In genomic region chr8:10586956-10587744, GRCm38 (mm10) we compare ENCODE assay signal across 9 mouse cellular contexts.
DNase-seq lines count a peak whose midpoint lies in the region; ATAC-seq lines count a peak whose summit lies in the region.
"Had no signal": no experiment of that assay in that cellular context is flagged by ENCODE, and none has a peak within 500 bp of the region (broad histone marks: within the 10 kb centered on the region; RNA-seq: fewer than 3 reads in every experiment).

No protein-coding gene starts in this region.

- intact Hi-C loops in gastrocnemius, postnatal 14 days (cut with DNase I; ENCODE audit: low total_unique reads) = no loop called here
- intact Hi-C loops in left cerebral cortex, postnatal 36 days (cut with DNase I) = no loop called here

- WGBS in hindbrain, embryonic 16.5 days = 30% methylated on average over 10 of the region's 14 CpGs
- WGBS in midbrain, embryonic 10.5 days = 27% methylated on average over 13 of the region's 14 CpGs

- ATAC-seq in hindbrain, embryonic 16.5 days = 0 out of 2 replicates have a peak, but pooled peaks have one; percentile 71
- ATAC-seq in megakaryocyte-erythroid progenitor cell, adult 5-6 weeks (replicated peaks; ENCODE audit: low FRiP score, low TSS enrichment, poor library complexity, severe bottlenecking) = no peak

- no peaks in the 10 kb centered on the region for H3K9me3 ChIP-seq in hindbrain, embryonic 16.5 days (ENCODE audit: control insufficient read depth, low read length)
- H3K9me3 ChIP-seq in midbrain, embryonic 10.5 days (replicated peaks) = no peaks in the 10 kb centered on the region

- H3K27me3 ChIP-seq in hindbrain, embryonic 16.5 days (replicated peaks; ENCODE audit: control insufficient read depth, insufficient read depth, low read length) = no peaks in the 10 kb centered on the region
- peaks cover 8% of the 10 kb centered on the region; the same call in 1 of the 2 replicates for H3K27me3 ChIP-seq in midbrain, embryonic 10.5 days (ENCODE audit: low read depth, poor library complexity, severe bottlenecking)

- H3K4me2 ChIP-seq in hindbrain, embryonic 16.5 days (ENCODE audit: low read length) = no peak overlapping the region

- H3K9ac ChIP-seq in hindbrain, embryonic 16.5 days (ENCODE audit: low read depth, low read length) = no peak overlapping the region

- H3K27ac ChIP-seq in hindbrain, embryonic 16.5 days (ENCODE audit: low read depth, low read length) = no peak overlapping the region
- peak overlapping the region; percentile 59 for H3K27ac ChIP-seq in midbrain, embryonic 10.5 days (replicated peaks)

- no peaks in the 10 kb centered on the region for H3K36me3 ChIP-seq in hindbrain, embryonic 16.5 days (ENCODE audit: control insufficient read depth, insufficient read depth, low read length)
- no peaks in the 10 kb centered on the region for H3K36me3 ChIP-seq in midbrain, embryonic 10.5 days

- DNase-seq in ovary, postnatal 36 days (ENCODE audit: low spot score) = peak; percentile 22
- no peak for DNase-seq in ovary, postnatal 10 days (ENCODE audit: low spot score)
- DNase-seq in gastrocnemius, postnatal 14 days = peak; percentile 64
- DNase-seq in midbrain, embryonic 10.5 days (ENCODE audit: low spot score) = peak; percentile 29
- no peak for DNase-seq in left cerebral cortex, postnatal 36 days (ENCODE audit: low spot score in 2 of 2)
- DNase-seq in natural killer cell, adult 2 months (ENCODE audit: low spot score in 2 of 2) = no peak

- no peak overlapping the region for H3K4me3 ChIP-seq in hindbrain, embryonic 16.5 days (ENCODE audit: low read length)
- 0 out of 2 replicates have a peak overlapping the region, but pooled peaks have one; percentile 16 for H3K4me3 ChIP-seq in midbrain, embryonic 10.5 days
- H3K4me3 ChIP-seq: myocyte had no signal

- H3K4me1 ChIP-seq in hindbrain, embryonic 16.5 days (ENCODE audit: control insufficient read depth, insufficient read depth, low read depth, low read length) = no peaks in the 10 kb centered on the region; the same call in 1 of the 2 replicates
- H3K4me1 ChIP-seq in midbrain, embryonic 10.5 days = peaks cover 25% of the 10 kb centered on the region

Comparison
In these comparisons a context has a peak if more than half of its experiments do, and no peak if none do; other contexts are left out.
1. DNase-seq: peak in ovary, postnatal 36 days (single experiment), gastrocnemius, postnatal 14 days (single experiment) and midbrain, embryonic 10.5 days (single experiment); none in ovary, postnatal 10 days (single experiment), left cerebral cortex, postnatal 36 days (0 of 2) and natural killer cell, adult 2 months (0 of 2).